Mouse (Mus musculus) testis, adult 2 months (tissue): Measurements from ENCODE around the gene Pecam1.

ENCODE experiments used
- CTCF ChIP-seq: fragments of 200-500 bp; IDR thresholded peaks from 2 replicates; pipeline ENCODE4 v1.5.1; 2012; ENCODE audit warnings: low read depth, mild to moderate bottlenecking, inconsistent platforms, low read length, moderate library complexity; ENCODE audit not compliant: control insufficient read depth, insufficient read depth, insufficient replicate concordance
- POLR2A ChIP-seq: fragments of 200-500 bp; IDR thresholded peaks from 2 replicates; pipeline ENCODE4 v1.6.1; 2012; ENCODE audit warnings: low read depth, mild to moderate bottlenecking, inconsistent platforms, low read length, moderate library complexity; ENCODE audit not compliant: control insufficient read depth

GRCm38 (mm10) chr11:106741826-106742225 is 8.6 kb downstream of the Pecam1 start:
- TF ChIP-seq CTCF (no peak), POLR2A (no peak)
